Mouse (Mus musculus): ENCODE results near the gene Ogg1. TPM values are rescaled to one million over a fixed set of nuclear protein-coding genes. Genes with fewer than 3 reads are reported as not detected.
"Not testable (repeated sequence)": the region's sequence is repeated elsewhere in the genome, so short reads cannot be mapped to it uniquely, and the experiment has no call there.

Gene Ogg1
- polyA plus RNA-seq, 1 experiment from 2014 or later: 11.4 TPM

DNA sequence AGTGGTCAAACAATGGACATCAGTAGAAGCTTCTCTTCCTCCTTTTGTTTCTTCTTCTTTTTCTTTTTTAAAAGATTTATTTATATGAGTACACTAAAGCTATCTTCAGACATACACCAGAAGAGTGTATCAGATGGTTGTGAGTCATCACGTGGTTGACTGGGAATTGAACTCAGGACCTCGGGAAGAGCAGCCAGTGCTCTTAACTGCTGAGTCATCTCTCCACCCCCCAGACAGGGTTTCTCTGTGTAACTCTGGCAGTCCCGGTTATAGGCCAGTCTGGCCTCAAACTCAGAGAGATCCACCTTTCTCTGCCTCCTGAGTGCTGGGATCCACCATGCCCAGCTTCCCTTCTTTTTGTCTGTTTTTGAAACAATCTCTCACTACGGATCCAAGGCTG is 30.1 kb upstream of the Ogg1 start:
- Histone ChIP-seq H3K27ac (no peak overlapping the region), H3K9ac (no peak overlapping the region), H3K4me3 (no peak overlapping the region), H3K36me3 (ENCODE audit: poor library complexity, severe bottlenecking) (no peaks in the 10 kb centered on the region), H3K4me1 (no peaks in the 10 kb centered on the region), H3K27me3 (no peaks in the 10 kb centered on the region), H3K4me2 (no peak overlapping the region), H3K9me3 (replicated peaks) (no peaks in the 10 kb centered on the region)
- no peak for ATAC-seq
- WGBS: 73% methylated on average over 4 of the region's 4 CpGs

DNA sequence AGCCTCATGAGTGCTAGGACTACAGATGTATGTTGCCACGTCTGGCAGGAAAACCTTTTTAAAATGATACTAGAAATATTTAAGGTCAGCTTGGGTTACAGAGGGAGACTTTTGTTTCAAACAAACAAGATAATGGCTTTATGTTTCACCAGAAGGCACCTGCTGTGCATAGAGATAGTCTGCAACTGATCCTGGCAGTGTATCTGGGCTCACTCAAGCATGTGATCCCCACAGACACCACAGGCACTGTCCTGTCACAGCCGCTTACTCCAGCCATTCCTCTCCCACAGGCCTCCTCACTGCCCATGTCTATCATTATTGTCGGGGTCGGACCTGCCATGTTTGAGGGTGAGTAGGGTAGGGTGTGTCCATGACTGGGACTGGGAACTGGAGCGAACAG is 25.4 kb upstream of the Ogg1 start:
- ATAC-seq: no peak
- H3K9ac ChIP-seq: no peak overlapping the region

DNA sequence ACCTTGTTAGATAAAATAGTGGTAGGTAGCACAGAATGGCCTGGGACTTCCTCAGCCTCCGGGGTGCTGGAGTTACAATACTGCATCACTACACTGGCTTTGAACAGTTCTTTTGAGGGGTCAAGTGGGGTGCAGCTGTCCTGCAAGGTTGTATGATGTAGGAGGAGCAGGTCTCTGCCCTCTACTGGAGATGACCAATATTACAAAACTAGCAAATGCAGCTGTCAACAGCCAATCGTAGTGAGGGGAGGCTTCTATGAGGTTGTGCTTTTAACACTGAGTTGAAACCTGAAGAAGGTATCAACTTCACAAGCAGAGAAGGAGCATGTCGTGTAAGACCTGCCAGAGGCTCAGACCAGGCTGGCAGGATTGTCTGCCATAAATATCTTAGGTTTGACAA is 24.5 kb upstream of the Ogg1 start:
- H3K4me1 ChIP-seq: peaks cover 5% of the 10 kb centered on the region
- 29% methylated on average over 3 of the region's 3 CpGs for WGBS
- no peak overlapping the region for H3K9ac ChIP-seq
- H3K27me3 ChIP-seq: no peaks in the 10 kb centered on the region
- H3K4me3 ChIP-seq: no peak overlapping the region
- ATAC-seq: no peak
- no peaks in the 10 kb centered on the region for H3K9me3 ChIP-seq (replicated peaks)
- no peak overlapping the region for H3K27ac ChIP-seq
- no peak overlapping the region for H3K4me2 ChIP-seq
- H3K36me3 ChIP-seq (ENCODE audit: poor library complexity, severe bottlenecking): no peaks in the 10 kb centered on the region

More for the DNA sequence above, 25.4 kb upstream of the Ogg1 start:
- H3K4me2 ChIP-seq: no peak overlapping the region
- no peaks in the 10 kb centered on the region for H3K9me3 ChIP-seq (replicated peaks)
- no peaks in the 10 kb centered on the region for H3K27me3 ChIP-seq
- H3K4me3 ChIP-seq: no peak overlapping the region
- WGBS: 79% methylated on average over 5 of the region's 5 CpGs
- H3K27ac ChIP-seq: no peak overlapping the region
- no peaks in the 10 kb centered on the region for H3K36me3 ChIP-seq (ENCODE audit: poor library complexity, severe bottlenecking)
- peaks cover 5% of the 10 kb centered on the region for H3K4me1 ChIP-seq

DNA sequence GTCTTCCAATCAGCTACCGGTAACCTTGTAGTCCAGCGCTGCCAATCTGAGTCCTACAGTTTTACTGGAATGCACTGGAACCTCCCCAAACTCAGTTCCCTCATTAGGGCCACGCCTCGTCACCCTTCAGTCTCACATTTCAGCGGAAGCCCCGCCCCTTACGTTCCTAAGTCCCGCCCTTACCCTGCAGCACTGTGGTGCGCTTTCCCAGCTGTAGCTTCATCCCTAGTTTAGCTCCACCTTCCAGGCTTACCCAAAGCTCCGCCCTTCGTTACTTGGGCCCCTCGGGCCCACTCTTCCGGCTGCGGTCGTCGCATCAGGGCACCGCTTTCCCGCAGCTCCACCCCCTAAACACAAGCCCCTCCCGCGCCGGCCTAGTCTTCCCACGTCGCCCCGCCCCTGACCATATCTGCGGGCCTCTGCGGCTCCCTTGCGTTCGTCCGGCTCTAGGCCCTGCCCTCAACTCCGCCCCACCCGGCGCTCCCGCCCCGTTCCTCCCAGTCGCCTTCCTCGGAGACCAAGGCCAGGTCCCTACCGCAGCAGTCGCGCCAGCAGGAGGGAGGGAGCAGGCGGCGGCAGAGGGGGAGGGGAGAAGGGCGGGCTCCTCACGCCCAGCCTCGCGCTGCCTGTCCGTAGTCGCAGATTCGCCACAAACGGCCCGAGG is 20.3 kb upstream of the Ogg1 start:
- WGBS: 1% methylated on average over 48 of the region's 50 CpGs
- H3K9ac ChIP-seq: peak overlapping the region; percentile 96

DNA sequence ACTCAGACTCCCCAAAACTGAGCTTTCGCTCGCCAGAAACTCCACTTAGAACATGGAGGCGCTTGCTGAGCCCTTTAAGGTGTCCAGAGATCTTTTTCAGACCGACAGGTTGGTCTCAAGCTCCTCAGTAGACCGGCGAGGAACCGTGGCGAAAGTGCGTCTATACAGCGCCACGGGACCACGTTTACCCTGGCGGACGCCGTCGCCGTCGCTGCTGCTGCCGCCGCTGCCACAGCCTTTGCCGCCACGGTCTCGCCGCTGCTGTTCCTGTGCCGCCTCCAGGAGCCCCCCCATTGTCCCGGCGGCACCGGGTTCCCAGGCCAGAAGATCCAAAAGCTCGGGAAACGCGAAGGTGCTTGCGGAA is 19.8 kb upstream of the Ogg1 start, which contains the start of gene Brpf1:
Gene Brpf1 (plus strand): TSS at position 152 of the 364 bp plus-strand sequence.
- peak within 1 kb of the TSS; percentile 96 for H3K9ac ChIP-seq
- H3K4me2 ChIP-seq: peak within 1 kb of the TSS; percentile 100
- H3K36me3 ChIP-seq (ENCODE audit: poor library complexity, severe bottlenecking): peaks cover 19% of the 10 kb centered on the region
- H3K9me3 ChIP-seq (replicated peaks): no peaks in the 10 kb centered on the region
- peak within 1 kb of the TSS; percentile 97 for H3K4me3 ChIP-seq
- ATAC-seq: peak; percentile 69
- H3K4me1 ChIP-seq: peaks cover 25% of the 10 kb centered on the region
- under 1% methylated on average over 32 of the region's 32 CpGs for WGBS
- peak within 1 kb of the TSS; percentile 98 for H3K27ac ChIP-seq
- H3K27me3 ChIP-seq: no peaks in the 10 kb centered on the region

More for the DNA sequence above, 20.3 kb upstream of the Ogg1 start:
- H3K27me3 ChIP-seq: no peaks in the 10 kb centered on the region
- H3K9me3 ChIP-seq (replicated peaks): no peaks in the 10 kb centered on the region
- peak; percentile 98 for ATAC-seq
- H3K27ac ChIP-seq: peak overlapping the region; percentile 98
- peak overlapping the region; percentile 100 for H3K4me2 ChIP-seq
- H3K36me3 ChIP-seq (ENCODE audit: poor library complexity, severe bottlenecking): peaks cover 19% of the 10 kb centered on the region
- peak overlapping the region; percentile 97 for H3K4me3 ChIP-seq
- peaks cover 25% of the 10 kb centered on the region for H3K4me1 ChIP-seq

DNA sequence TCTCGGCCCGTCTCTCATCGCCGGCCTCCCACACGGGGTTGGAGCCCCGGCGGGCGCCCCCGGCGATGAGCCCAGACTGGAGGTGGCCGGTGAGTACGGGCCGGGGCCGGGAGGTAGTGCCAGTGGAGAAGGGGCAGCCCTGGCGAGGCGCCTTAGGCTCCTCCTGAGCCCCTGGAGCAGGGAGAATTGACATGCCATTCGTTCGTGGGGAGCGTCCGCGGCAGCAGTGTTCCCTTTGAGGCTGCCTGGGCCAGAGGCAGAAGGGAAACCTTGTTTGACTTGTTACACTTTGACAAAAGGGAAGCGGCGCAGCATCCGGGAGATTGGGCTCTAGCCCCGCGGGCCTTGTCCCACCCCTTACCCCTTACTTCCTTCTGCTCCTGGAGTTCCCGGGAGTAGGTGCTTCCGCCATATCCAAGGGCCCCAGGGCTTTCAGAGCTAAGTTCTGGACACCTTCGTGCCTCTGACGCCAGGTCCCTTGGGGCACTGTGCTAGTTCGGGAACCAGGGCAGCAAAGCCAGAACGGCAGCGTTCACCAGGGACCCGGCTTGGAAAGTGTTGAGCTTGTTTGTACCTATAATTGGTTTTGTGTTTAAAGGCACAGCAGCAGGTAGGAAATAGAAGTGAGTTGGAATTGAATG is 19.2 kb upstream of the Ogg1 start:
- Histone ChIP-seq H3K9me3 (replicated peaks) (no peaks in the 10 kb centered on the region), H3K27ac (peak overlapping the region; percentile 98), H3K4me3 (peak overlapping the region; percentile 97), H3K27me3 (no peaks in the 10 kb centered on the region), H3K36me3 (ENCODE audit: poor library complexity, severe bottlenecking) (peaks cover 26% of the 10 kb centered on the region), H3K4me1 (peaks cover 25% of the 10 kb centered on the region), H3K9ac (peak overlapping the region; percentile 96), H3K4me2 (peak overlapping the region; percentile 100)
- WGBS: under 1% methylated on average over 32 of the region's 34 CpGs
- no peak for ATAC-seq

DNA sequence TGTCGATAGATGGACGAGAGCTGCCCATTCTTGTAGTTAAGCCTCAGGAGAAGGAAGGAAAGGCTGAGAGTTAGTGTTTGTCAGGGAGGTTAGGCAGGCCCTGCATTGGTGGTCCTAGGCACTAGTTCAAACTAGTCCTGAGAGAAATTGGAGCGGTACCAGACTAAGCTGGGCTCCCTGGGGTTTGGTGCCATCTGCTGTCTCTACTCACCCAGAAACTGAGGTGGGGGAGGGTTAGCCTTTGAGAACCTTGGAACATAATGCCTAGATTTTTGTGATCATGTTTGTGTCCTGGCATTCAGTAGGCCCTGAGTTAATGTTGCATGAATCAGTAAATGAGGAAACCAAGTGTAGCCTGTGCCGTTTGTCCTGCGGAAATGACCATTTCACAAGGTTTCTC is 18.6 kb upstream of the Ogg1 start:
- Histone ChIP-seq H3K4me3 (peak overlapping the region; percentile 97), H3K27me3 (no peaks in the 10 kb centered on the region), H3K36me3 (ENCODE audit: poor library complexity, severe bottlenecking) (peaks cover 31% of the 10 kb centered on the region), H3K4me2 (peak overlapping the region; percentile 100), H3K27ac (no peak overlapping the region), H3K9me3 (replicated peaks) (no peaks in the 10 kb centered on the region), H3K4me1 (peaks cover 25% of the 10 kb centered on the region), H3K9ac (peak overlapping the region; percentile 96)
- WGBS: 41% methylated on average over 5 of the region's 5 CpGs
- ATAC-seq: no peak

DNA sequence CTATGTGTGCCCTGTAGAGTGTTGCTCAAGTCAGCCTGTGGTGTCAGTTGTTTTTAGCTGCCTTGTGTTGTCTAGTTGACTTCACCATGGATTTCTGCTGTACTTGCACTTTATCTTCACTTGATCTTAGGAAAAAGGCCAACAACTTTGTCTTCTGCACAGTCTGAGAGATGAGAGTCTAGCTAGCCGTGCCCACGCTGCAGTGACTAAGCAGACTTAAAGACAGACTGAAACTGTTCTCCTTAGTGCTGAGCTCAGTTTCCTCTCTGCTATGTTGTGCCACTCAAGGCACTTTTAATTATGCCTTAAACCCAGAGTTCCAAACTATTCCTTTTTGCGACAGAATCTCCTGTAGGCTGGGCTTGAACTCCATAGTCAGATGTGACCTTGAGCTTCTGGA is 10.8 kb upstream of the Ogg1 start:
- Histone ChIP-seq H3K27ac (no peak overlapping the region), H3K4me2 (no peak overlapping the region), H3K27me3 (no peaks in the 10 kb centered on the region), H3K36me3 (ENCODE audit: poor library complexity, severe bottlenecking) (peaks cover 92% of the 10 kb centered on the region), H3K4me3 (no peak overlapping the region), H3K9me3 (replicated peaks) (no peaks in the 10 kb centered on the region), H3K4me1 (no peaks in the 10 kb centered on the region), H3K9ac (no peak overlapping the region)
- WGBS: 96% methylated on average over 3 of the region's 3 CpGs
- no peak for ATAC-seq

DNA sequence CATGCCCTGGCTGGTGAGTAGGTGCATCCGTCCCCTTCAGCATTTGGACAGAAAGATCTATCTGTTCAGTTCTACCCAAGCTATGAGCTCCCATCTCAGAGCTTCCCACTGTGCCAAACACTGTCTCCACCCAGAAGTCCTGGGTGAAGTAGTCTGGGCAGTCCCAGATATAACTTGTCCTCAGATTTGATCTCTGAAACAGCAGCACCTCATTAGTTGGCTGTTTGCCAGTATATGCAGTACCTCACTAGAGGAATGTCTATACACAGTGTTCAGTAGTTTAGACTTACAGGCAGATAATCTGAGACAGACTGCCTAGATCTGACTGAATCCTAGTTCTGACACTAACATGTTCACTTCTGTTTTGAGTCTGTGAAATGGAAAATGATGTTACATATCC is 2.6 kb downstream of the Ogg1 start:
- H3K4me2 ChIP-seq: no peak overlapping the region
- WGBS: 96% methylated on average over 1 of the region's 1 CpGs
- no peaks in the 10 kb centered on the region for H3K9me3 ChIP-seq (replicated peaks)
- no peak overlapping the region for H3K27ac ChIP-seq
- H3K27me3 ChIP-seq: no peaks in the 10 kb centered on the region
- peaks cover 45% of the 10 kb centered on the region for H3K36me3 ChIP-seq (ENCODE audit: poor library complexity, severe bottlenecking)
- H3K4me1 ChIP-seq: peaks cover 27% of the 10 kb centered on the region
- ATAC-seq: no peak
- H3K9ac ChIP-seq: no peak overlapping the region
- H3K4me3 ChIP-seq: no peak overlapping the region

DNA sequence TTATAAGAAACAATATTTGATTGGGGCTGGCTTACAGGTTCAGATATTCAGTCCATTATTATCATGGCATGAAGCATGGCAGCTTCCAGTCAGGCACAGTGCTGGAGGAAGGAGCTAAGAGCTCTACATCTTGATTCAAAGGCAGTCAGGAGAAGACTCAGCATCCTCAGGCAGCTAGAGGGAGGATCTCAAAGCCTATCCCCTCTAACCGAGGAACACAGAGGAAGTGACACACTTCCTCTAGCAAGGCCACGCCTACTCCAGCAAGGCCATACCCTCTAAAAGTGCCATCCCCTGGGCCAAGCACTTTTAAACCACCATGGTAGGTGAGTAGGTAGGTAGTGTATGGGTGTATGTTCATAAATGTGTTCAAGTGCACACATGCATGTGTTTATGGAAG is 3.8 kb downstream of the Ogg1 start:
- no peak overlapping the region for H3K27ac ChIP-seq
- no peak for ATAC-seq
- no peak overlapping the region for H3K4me3 ChIP-seq
- 74% methylated on average over 2 of the region's 2 CpGs for WGBS
- H3K9ac ChIP-seq: no peak overlapping the region
- H3K4me1 ChIP-seq: peaks cover 22% of the 10 kb centered on the region
- peaks cover 45% of the 10 kb centered on the region for H3K36me3 ChIP-seq (ENCODE audit: poor library complexity, severe bottlenecking)
- H3K27me3 ChIP-seq: no peaks in the 10 kb centered on the region
- H3K4me2 ChIP-seq: no peak overlapping the region
- H3K9me3 ChIP-seq (replicated peaks): no peaks in the 10 kb centered on the region

DNA sequence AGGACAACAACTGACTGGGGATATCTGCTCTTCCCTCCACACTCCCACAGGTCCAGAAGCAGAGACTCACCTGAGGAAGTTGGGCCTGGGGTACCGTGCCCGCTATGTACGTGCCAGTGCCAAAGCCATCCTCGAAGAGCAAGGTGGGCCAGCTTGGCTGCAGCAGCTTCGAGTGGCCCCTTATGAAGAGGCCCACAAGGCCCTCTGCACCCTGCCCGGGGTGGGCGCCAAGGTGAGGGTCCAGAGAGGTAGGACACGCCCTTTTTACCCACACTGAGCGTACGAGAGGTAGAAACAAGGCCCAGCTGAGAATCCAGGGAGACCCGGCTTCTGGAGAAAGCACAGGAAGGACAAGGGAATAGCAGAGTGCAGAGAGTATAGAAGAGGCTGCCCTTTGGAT is 4.9 kb downstream of the Ogg1 start:
- Histone ChIP-seq H3K4me1 (peaks cover 15% of the 10 kb centered on the region), H3K36me3 (ENCODE audit: poor library complexity, severe bottlenecking) (peaks cover 54% of the 10 kb centered on the region), H3K27me3 (no peaks in the 10 kb centered on the region), H3K9me3 (replicated peaks) (no peaks in the 10 kb centered on the region), H3K4me2 (no peak overlapping the region), H3K9ac (no peak overlapping the region), H3K27ac (no peak overlapping the region), H3K4me3 (no peak overlapping the region)
- no peak for ATAC-seq
- 87% methylated on average over 11 of the region's 11 CpGs for WGBS

DNA sequence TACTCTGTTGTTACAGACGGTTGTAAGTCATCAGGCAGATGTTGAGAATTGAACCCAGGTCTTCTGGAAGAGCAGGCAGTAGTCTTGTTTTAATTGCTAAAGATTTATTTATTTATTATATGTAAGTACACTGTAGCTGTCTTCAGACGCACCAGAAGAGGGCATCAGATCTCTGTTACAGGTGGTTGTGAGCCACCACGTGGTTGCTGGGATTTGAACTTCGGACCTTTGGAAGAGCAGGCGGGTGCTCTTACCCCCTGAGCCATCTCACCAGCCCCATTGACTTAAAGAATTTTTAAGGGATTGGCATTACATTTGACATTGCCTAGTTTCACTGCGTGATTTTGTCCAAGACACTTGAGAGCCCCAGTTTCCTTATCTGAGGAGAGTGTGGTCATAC is 6.0 kb downstream of the Ogg1 start:
- H3K27ac ChIP-seq: peak overlapping the region; percentile 51; the same call in 1 of the 2 replicates
- H3K36me3 ChIP-seq (ENCODE audit: poor library complexity, severe bottlenecking): peaks cover 63% of the 10 kb centered on the region
- 71% methylated on average over 6 of the region's 6 CpGs for WGBS

More for the DNA sequence above, 6.0 kb downstream of the Ogg1 start:
- not testable (repeated sequence) for H3K9me3 ChIP-seq (replicated peaks); ATAC-seq; H3K4me1 ChIP-seq; H3K9ac ChIP-seq; H3K4me2 ChIP-seq; H3K27me3 ChIP-seq; H3K4me3 ChIP-seq

All from forebrain, embryonic 13.5 days (tissue).